Comparison of ENCODE assay signal across 8 mouse cellular contexts in the genomic region with DNA sequence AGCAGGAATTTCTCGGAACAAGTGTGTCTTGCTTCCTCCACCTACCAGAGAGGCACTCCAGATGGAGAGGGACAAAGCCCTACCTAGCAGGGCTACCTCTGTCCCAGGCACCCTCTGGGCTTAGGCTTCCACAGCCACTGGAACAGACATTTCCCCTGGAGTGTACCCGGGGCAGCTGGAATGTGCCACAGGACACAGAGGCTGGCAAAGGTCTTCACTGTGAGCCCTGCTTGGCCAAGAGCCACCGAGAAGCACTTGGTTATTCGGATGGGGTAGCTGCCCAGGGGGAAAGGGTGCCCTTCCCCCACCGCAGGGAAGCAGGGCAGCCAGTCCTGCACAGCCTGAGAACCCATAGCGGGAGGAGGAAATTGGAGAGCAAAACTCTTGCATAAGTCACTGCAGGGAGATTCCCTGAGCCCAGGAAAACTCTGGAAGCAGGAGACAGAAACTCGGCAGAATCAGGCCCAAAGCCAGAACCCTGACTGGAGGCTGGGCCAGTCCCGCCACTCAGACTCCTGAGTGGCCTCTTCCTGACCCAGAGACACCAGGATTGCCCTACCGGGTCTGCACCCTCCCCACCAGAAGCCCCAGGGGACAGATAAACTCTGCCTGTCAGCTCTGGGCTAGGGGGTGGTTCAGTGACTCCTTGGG. TPM values are rescaled to one million over a fixed set of nuclear protein-coding genes. Genes with fewer than 3 reads are reported as not detected.
DNase-seq lines count a peak whose midpoint lies in the region; TF ChIP-seq lines count a peak whose summit lies in the region.

No protein-coding gene starts in this region.

- H3K27ac ChIP-seq in kidney, adult 2 months (ENCODE audit: insufficient read depth, low read depth, low read length): peak overlapping the region; percentile 43

- DNase-seq in layer of hippocampus, adult 11-12 months (ENCODE audit: low spot score): peak; percentile 53
- no peak for DNase-seq in layer of hippocampus, adult 9-10 months (ENCODE audit: low spot score)
- DNase-seq in cerebellum, adult 11-12 months: peak; percentile 55
- DNase-seq in gastrocnemius, adult 18-20 months (ENCODE audit: low spot score): peak; percentile 78
- DNase-seq in kidney, adult 2 months: peak; percentile 94
- peak; percentile 66 to 78 for DNase-seq in lung, adult 18-20 months
- DNase-seq in thymus, postnatal 25 days: no peak
- DNase-seq in embryo, embryonic 11 days: no peak

- H3K4me3 ChIP-seq in kidney, adult 2 months (ENCODE audit: insufficient read depth, low read depth, low read length): no peak overlapping the region

- 8% methylated on average over 9 of the region's 9 CpGs for WGBS in kidney, adult 2 months

- no peaks in the 10 kb centered on the region for H3K27me3 ChIP-seq in kidney, adult 2 months (replicated peaks; ENCODE audit: control insufficient read depth, insufficient read depth, low read length)

- no peak for TF ChIP-seq POLR2A in kidney, adult 2 months (IDR thresholded peaks at IDR 0.05; ENCODE audit: low read depth, low read length)

- H3K36me3 ChIP-seq in kidney, adult 2 months (ENCODE audit: control insufficient read depth, insufficient read depth, low read length): no peaks in the 10 kb centered on the region

- H3K4me1 ChIP-seq in kidney, adult 2 months (ENCODE audit: control insufficient read depth, insufficient read depth, low read length): peaks cover 22% of the 10 kb centered on the region

- TF ChIP-seq CTCF in kidney, adult 2 months (conservative IDR thresholded peaks at IDR 0.05; ENCODE audit: insufficient read depth, insufficient read length, low read depth, low read length): no peak

RNA-seq across cellular contexts. Expression of gene Alpl, which starts 12.5 kb away (rescaled TPM):
- 10 to 100 TPM; 22.5 to 22.9 TPM for total RNA-seq in gastrocnemius, adult 18-20 months (2021)
- 564 and 569 TPM in 2 replicates for polyA plus RNA-seq in kidney, adult 2 months (2012; rRNA removed)

Comparison
In these comparisons a context has a peak if more than half of its experiments do, and no peak if none do; other contexts are left out.
1. DNase-seq: peak in layer of hippocampus, adult 11-12 months (single experiment), cerebellum, adult 11-12 months (single experiment), gastrocnemius, adult 18-20 months (single experiment), kidney, adult 2 months (single experiment) and lung, adult 18-20 months (2 of 2); none in layer of hippocampus, adult 9-10 months (single experiment), thymus, postnatal 25 days (single experiment) and embryo, embryonic 11 days (single experiment).